ENCODE assay signal across 8 mouse cellular contexts in the genomic region with DNA sequence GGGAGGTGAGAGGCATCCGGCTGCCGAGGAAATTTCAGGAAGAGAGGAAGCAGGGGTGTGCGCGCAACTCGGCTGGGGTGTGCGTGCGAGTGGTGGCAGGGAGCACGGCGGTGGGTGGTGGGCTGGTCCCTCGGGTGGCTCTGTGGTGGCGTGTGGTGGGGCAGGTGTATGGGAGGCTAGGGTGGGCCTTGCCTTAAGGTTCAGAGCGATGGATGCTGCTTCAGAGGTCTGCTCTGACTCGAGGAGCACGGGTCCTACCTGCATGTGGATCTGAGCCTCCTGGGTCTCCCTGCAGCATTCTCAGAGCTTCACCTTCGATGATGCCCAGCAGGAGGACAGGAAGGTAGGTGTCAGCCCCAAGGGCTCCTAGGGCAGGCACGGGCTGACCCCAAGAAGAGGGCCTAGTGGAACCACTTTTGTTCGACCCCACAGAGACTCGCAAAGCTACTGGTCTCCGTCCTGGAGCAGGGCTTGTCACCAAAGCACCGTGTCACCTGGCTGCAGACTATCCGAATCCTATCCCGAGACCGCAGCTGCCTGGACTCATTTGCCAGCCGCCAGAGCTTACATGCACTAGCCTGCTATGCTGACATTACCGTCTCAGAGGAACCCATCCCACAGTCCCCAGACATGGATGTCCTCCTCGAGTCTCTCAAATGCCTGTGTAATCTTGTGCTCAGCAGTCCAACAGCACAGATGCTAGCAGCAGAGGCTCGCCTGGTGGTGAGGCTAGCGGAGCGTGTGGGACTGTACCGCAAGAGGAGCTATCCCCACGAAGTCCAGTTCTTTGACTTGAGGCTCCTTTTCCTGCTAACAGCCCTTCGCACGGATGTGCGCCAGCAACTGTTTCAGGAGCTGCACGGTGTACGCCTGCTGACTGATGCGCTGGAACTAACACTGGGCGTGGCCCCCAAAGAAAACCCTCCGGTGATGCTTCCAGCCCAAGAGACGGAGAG. TPM values are rescaled to one million over a fixed set of nuclear protein-coding genes. Genes with fewer than 3 reads are reported as not detected.
A peak's percentile ranks its signal among the peaks of the same experiment; 100 is the strongest.
DNase-seq lines count a peak whose midpoint lies in the region; ATAC-seq and TF ChIP-seq lines count a peak whose summit lies in the region.

A gene (minus strand): TSS at position 28 of the 956 bp plus-strand sequence.

- H3K9me3 ChIP-seq in lung, embryonic 15.5 days: no peaks in the 10 kb centered on the region
- H3K9me3 ChIP-seq in hindbrain, embryonic 12.5 days (replicated peaks): no peaks in the 10 kb centered on the region
- H3K9me3 ChIP-seq in liver, embryonic 12.5 days (replicated peaks): no peaks in the 10 kb centered on the region

- peak within 1 kb of the TSS; percentile 68 for H3K4me3 ChIP-seq in lung, embryonic 15.5 days
- peak within 1 kb of the TSS; percentile 80 for H3K4me3 ChIP-seq in embryonic fibroblast, embryonic 13.5 days (ENCODE audit: insufficient read depth, low read length)
- peak within 1 kb of the TSS; percentile 75 for H3K4me3 ChIP-seq in hindbrain, embryonic 12.5 days
- peak within 1 kb of the TSS; percentile 89 for H3K4me3 ChIP-seq in liver, embryonic 12.5 days

- peak within 1 kb of the TSS; percentile 74 for H3K9ac ChIP-seq in lung, embryonic 15.5 days
- H3K9ac ChIP-seq in hindbrain, embryonic 12.5 days: peak within 1 kb of the TSS; percentile 95
- H3K9ac ChIP-seq in liver, embryonic 12.5 days: peak within 1 kb of the TSS; percentile 87

- H3K4me1 ChIP-seq in lung, embryonic 15.5 days: peaks cover 25% of the 10 kb centered on the region
- 0 out of 2 replicates have a peak, but pooled peaks cover 4% of the 10 kb centered on the region for H3K4me1 ChIP-seq in embryonic fibroblast, embryonic 13.5 days (ENCODE audit: control insufficient read depth, insufficient read depth, low read length)
- H3K4me1 ChIP-seq in hindbrain, embryonic 12.5 days: peaks cover 31% of the 10 kb centered on the region
- peaks cover 44% of the 10 kb centered on the region for H3K4me1 ChIP-seq in liver, embryonic 12.5 days

- H3K4me2 ChIP-seq in lung, embryonic 15.5 days: peak within 1 kb of the TSS; percentile 95
- H3K4me2 ChIP-seq in hindbrain, embryonic 12.5 days (replicated peaks): peak within 1 kb of the TSS; percentile 99
- peak within 1 kb of the TSS; percentile 96 for H3K4me2 ChIP-seq in liver, embryonic 12.5 days

- WGBS in lung, embryonic 15.5 days: 32% methylated on average over 40 of the region's 40 CpGs
- WGBS in hindbrain, embryonic 12.5 days: 37% methylated on average over 40 of the region's 40 CpGs
- WGBS in liver, embryonic 12.5 days (ENCODE audit: insufficient replicate concordance): 27% methylated on average over 40 of the region's 40 CpGs

- peaks cover 53% of the 10 kb centered on the region for H3K36me3 ChIP-seq in lung, embryonic 15.5 days
- peaks cover 63% of the 10 kb centered on the region for H3K36me3 ChIP-seq in hindbrain, embryonic 12.5 days
- H3K36me3 ChIP-seq in liver, embryonic 12.5 days: peaks cover 71% of the 10 kb centered on the region

- TF ChIP-seq POLR2A in embryonic fibroblast, embryonic 13.5 days (IDR thresholded peaks at IDR 0.05; ENCODE audit: low read depth, low read length): no peak

- intact Hi-C loops in gastrocnemius, postnatal 36 days (cut with DNase I): loop anchor here (2.0 kb wide), 1 partner anchor 23 kb away; a partner anchor contains a TSS

- TF ChIP-seq CTCF in embryonic fibroblast, embryonic 13.5 days (IDR thresholded peaks at IDR 0.05; ENCODE audit: borderline replicate concordance, insufficient read depth, low read length): no peak

- no peak for DNase-seq in lung, adult 18-20 months
- no peak for DNase-seq in adrenal gland, postnatal 14 days
- peak; percentile 22 for DNase-seq in retina, postnatal 1 day
- no peak for DNase-seq in gastrocnemius, postnatal 36 days

- peak; percentile 28 for ATAC-seq in lung, embryonic 15.5 days (ENCODE audit: borderline replicate concordance, extremely low read depth, low FRiP score, low TSS enrichment)
- peak; percentile 62 for ATAC-seq in hindbrain, embryonic 12.5 days (ENCODE audit: low FRiP score)
- ATAC-seq in liver, embryonic 12.5 days: peak; percentile 20

- peak within 1 kb of the TSS; percentile 92 for H3K27ac ChIP-seq in lung, embryonic 15.5 days
- H3K27ac ChIP-seq in embryonic fibroblast, embryonic 13.5 days (ENCODE audit: insufficient read depth, low read length): peak within 1 kb of the TSS; percentile 78
- H3K27ac ChIP-seq in hindbrain, embryonic 12.5 days: peak within 1 kb of the TSS; percentile 90
- peak within 1 kb of the TSS; percentile 98 for H3K27ac ChIP-seq in liver, embryonic 12.5 days

- no peaks in the 10 kb centered on the region for H3K27me3 ChIP-seq in lung, embryonic 15.5 days
- no peaks in the 10 kb centered on the region for H3K27me3 ChIP-seq in hindbrain, embryonic 12.5 days
- no peaks in the 10 kb centered on the region for H3K27me3 ChIP-seq in liver, embryonic 12.5 days (replicated peaks)

RNA-seq across cellular contexts. Expression of the gene that starts here (rescaled TPM):
- polyA plus RNA-seq in lung, embryonic 15.5 days (2015; fragmentation: Nextera tagmentation; extraction: Ambion mirVana): 35.1 and 41.0 TPM in 2 replicates
- total RNA-seq in adrenal gland, postnatal 14 days (2021): 27.4 and 32.1 TPM in 2 replicates
- polyA plus RNA-seq in embryonic fibroblast, embryonic 13.5 days (2011; ENCODE audit: insufficient read length, low read depth, missing spikeins): 29.9 and 35.7 TPM in 2 replicates
- 30.9 and 33.4 TPM in 2 replicates for polyA plus RNA-seq in hindbrain, embryonic 12.5 days (2016; fragmentation: Nextera tagmentation; extraction: Ambion mirVana)
- 17.4 and 18.0 TPM in 2 replicates for polyA plus RNA-seq in liver, embryonic 12.5 days (2016; fragmentation: Nextera tagmentation; extraction: Ambion mirVana)
- total RNA-seq in gastrocnemius, postnatal 36 days (2021): 1 to 10 TPM; 5.2 to 7.9 TPM
